Mouse (Mus musculus): ENCODE results near the gene Fkbpl.

Gene Fkbpl

GRCm38 (mm10) chr17:34644608-34645007 is at the start of gene Fkbpl:
Gene Fkbpl, plus strand, starts transcription at chr17:34644764.
- DNase-seq (ENCODE audit: low spot score in 2 of 2) = peak; percentile 97 to 98

GRCm38 (mm10) chr17:34596098-34596497 is 48.5 kb upstream of the Fkbpl start:
- DNase-seq (ENCODE audit: low spot score in 2 of 2) = no peak

- DNase-seq (ENCODE audit: low spot score in 2 of 2) = no peak
Observed at GRCm38 (mm10) chr17:34597566-34598095, 46.9 kb upstream of the Fkbpl start, which contains the start of gene Ager. Gene Ager, plus strand, starts transcription at chr17:34597862.

- DNase-seq (ENCODE audit: low spot score in 2 of 2) = no peak
Observed at GRCm38 (mm10) chr17:34599891-34600290, 44.7 kb upstream of the Fkbpl start.

- no peak for DNase-seq (ENCODE audit: low spot score in 2 of 2)
Observed at GRCm38 (mm10) chr17:34601796-34602195, 42.8 kb upstream of the Fkbpl start.

DNA sequence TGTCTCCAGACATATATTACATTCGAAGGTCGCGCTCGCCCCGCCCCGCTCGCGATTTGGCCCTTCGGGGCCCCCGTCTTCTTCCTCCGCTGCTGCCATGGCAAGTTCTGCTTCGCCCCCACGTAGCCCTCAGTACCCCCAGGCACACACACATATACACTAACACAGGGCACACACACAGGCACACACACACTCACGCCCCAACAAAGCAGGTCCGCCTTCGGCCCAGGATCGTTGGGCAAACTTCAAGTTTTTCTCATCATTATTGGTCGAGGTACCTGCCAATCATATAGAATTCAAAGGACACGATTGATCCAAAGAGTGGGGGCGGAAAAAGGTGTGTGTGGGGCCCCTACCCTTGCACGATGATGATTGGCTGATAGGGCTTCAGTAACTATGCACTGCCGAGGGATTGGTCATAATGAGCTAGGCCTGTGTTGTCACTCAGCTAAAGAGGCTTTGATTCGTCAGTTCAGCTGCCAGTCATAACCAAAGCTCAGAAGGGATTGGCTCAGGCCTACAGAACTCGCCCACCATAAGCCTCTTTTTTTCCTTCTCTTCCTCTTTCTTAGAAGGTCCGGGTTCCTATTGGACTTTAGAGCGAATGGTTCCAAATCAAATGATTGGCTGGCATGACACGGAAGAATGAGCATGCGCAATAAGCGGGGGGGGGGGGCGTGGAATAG is 41.0 kb upstream of the Fkbpl start, which contains the start of gene Rnf5:
Gene Rnf5 (minus strand): TSS at position 316 of the 686 bp plus-strand sequence.
- DNase-seq (ENCODE audit: low spot score in 2 of 2) = peak; percentile 99

DNA sequence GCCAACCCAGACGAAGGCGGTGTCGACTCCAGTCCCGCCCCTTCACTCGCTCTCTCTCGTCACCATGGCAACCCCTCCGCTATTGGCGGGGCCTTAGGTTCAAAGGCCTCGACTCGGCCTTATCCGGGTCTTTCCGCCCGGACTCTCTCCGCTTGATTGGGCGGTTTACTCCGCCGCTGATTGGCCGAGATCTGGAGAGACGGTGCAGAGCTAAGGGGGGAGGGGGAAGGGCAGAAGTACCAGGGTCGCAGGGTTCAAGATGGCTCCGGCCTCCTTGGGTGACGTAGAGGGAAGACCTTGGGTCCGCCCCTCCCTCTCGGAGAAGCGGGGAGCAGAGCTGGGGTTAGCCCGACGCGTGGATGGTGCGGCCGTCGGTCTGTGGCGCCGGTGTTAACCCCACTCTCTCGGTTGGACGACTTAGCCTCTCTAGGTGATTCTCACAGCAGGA is 40.5 kb upstream of the Fkbpl start, which contains the start of gene Agpat1:
Gene Agpat1 (plus strand): TSS at position 202 of the 448 bp plus-strand sequence.
- peak; percentile 98 for DNase-seq (ENCODE audit: low spot score in 2 of 2)

- no peak for DNase-seq (ENCODE audit: low spot score in 2 of 2)
Observed at GRCm38 (mm10) chr17:34604511-34605237, 39.9 kb upstream of the Fkbpl start.

- peak; percentile 88 to 91 for DNase-seq (ENCODE audit: low spot score in 2 of 2)
Observed at GRCm38 (mm10) chr17:34605609-34606008, 39.0 kb upstream of the Fkbpl start.

DNA sequence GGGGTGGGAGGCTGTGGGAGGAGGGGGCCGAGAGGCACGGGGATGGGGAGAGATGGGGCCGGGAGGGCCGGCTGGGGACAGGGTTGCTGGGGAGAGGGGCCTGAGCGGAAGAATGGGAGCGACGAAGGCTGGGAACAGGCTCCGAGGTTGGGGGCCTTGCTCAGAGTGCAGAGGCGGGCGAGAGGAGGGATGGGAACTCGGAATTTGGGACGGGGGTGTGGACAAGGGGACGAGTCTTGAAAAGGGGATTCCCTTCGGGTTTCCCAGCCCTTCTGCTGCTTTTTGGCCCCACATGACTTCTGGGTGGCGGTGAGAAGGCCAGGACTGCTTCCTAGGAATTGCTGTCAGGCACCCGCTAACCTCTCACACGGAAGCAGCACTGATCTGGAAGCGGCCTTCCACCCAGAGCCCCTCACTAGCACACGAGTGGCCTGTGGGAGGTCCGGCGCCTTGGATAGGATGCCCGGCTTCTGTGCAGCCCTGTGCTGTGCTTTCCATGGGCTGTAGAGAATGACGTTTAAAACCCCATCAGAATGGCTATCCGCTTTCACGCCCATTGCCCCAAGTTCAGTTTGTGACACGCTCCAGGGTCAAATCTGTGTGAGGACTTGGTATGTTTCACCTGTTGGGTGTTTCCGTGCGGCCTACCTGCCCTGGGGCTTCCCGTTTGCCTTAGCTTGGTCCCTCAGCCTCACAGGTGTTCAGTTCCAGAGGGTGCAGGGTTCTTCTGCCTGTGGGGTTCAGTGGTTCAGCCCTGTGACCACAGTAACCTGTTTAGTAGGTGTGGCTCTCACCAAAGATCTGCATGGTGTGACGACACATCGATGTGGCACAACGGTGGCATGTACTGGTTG is 38.2 kb upstream of the Fkbpl start:
- DNase-seq (ENCODE audit: low spot score in 2 of 2) = no peak

DNA sequence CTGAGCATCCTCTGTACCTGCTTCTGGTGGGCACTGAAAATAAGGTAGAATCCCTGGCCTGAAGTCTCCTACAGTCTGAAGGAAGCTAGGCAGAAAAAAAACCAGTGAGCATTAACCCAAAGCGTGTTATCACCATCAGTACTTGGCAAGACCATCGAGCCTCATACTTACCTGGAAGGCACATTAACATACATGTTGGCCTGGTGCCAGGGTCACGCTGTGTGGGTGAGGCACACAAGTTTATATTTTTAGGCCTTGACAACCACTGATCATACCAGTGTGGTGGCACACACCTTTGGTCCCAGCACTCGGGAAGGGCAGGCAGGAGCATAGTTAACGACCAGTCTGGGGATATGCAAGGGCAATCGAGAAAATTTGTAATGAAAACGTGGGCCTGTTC is 36.6 kb upstream of the Fkbpl start:
- DNase-seq (ENCODE audit: low spot score in 2 of 2) = no peak

DNA sequence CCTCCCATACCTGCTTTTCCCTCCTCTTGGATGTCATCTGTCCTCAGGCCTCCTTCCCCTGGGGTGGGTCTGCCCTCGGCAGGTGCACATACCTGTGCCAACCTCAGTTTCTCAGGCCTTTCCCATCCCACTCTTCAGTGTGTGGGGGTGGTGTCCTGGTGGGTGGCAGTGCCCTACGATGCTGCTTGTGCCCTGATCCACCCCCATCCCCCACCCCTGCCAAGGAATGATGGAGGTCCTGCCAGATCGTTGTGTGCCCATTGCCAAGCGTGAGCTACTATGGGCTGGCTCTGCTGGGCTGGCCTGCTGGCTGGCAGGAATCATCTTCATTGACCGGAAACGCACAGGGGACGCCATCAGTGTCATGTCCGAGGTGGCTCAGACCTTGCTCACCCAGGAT is 33.5 kb upstream of the Fkbpl start:
- DNase-seq (ENCODE audit: low spot score in 2 of 2) = no peak

DNA sequence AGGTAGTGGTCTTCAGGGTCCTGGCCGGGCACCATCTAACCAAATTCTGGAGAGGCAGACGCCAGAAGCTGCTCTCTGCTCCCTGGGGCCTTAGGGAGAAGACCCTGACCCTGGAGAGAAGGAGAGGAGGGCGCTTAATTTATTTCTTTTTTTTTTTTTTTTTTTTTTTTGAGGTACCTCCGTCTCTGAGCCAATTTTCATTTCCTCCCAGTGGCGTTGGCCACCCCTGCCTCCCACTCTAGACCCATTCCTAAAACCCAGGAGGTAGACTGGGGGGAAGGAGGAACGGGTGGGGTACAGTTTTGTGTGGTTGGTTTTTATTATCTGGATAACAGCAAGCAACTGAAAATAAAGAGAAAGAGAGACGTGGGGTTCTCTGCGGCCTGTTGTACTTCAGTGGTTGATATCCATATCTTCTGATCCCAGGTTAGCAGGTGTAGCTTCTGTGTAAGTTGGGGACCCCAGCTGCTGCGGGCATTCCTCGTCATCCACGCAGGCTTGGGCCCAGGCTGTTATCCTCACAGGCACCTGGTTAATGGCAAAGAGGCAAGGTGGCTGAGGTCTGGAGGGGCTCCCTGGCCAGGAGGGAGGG is 31.4 kb upstream of the Fkbpl start:
- DNase-seq (ENCODE audit: low spot score in 2 of 2) = no peak

DNA sequence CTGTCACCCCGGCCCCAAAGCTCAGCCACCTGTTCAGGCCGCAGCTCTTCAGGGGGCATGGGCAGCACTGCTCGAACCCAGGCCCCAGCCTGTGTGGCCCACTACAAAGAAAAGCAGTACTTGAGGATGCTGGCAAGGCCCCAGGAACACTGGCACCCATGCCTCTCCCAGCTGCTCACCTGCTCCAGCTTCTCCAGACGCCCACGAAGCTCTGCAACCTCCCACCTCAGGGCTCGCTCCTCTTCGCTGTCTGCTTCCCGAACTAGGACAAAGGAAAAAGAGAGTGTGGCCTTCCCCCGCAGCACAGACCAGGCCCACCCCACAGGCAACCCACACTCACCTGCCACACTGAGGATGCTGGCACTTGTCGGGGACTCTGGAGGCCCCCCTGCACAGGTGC is 30.7 kb upstream of the Fkbpl start:
- no peak for DNase-seq (ENCODE audit: low spot score in 2 of 2)

- no peak for DNase-seq (ENCODE audit: low spot score in 2 of 2)
Observed at GRCm38 (mm10) chr17:34615871-34616270, 28.7 kb upstream of the Fkbpl start, which contains the start of gene Egfl8. Gene Egfl8, minus strand, starts transcription at chr17:34615971.

DNA sequence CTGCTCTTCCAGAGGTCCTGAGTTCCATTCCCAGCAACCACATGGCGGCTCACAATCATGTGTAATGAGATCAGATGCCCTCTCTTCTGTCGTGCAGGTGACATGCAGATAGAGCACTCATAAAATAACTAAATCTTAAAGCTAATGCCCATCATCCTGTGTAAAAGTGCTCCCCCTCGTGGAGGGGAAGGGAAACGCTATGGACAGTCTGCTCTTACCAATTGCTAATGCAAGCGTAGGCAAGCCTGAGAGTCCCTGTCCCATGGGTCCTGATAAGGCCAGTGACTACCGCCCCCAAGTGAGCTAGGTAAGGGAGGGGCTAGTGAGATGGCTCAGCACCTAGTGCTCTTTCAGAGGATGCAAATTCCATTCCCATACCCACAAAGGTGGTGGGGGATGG is 25.6 kb upstream of the Fkbpl start:
- peak; percentile 74 to 81 for DNase-seq (ENCODE audit: low spot score in 2 of 2)

- DNase-seq (ENCODE audit: low spot score in 2 of 2) = no peak
Observed at GRCm38 (mm10) chr17:34621006-34621405, 23.6 kb upstream of the Fkbpl start.

DNA sequence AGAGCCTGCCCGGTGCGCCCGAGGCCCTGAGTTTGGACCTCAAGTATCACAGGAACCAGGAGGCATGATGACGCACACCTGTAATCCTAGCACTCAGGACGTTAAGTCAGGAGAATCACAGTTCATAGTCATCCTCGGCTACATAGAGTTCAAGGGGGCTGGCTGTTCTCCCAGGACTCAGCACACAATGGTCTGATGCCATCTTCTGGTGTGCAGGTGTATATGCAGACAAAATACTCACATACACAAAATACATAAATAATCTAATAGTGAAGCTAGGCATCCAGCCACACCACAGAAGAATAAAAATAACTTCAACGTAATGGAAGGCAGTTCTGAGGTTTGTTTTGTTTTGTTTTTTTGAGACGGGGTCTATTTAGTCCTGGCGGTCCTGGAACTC is 21.4 kb upstream of the Fkbpl start:
- DNase-seq (ENCODE audit: low spot score in 2 of 2) = no peak

DNA sequence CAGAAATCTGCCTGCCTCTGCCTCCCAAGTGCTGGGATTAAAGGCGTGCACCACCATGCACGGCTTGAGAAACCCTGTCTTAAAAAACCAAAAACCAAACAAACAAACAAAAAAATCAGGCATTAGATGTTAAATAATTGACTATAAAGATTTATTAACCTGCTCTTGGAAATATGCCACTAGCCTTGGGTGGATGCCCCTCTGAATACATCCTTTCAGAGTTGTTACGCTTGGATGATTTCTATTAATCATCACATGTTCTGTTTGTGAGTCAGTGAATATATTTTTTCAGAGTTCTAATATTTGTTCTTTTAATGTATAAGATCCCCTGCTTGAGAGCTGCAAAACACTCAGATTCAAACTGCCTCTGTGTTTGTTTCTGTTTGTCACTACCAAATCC is 19.6 kb upstream of the Fkbpl start:
- DNase-seq (ENCODE audit: low spot score in 2 of 2) = no peak

DNA sequence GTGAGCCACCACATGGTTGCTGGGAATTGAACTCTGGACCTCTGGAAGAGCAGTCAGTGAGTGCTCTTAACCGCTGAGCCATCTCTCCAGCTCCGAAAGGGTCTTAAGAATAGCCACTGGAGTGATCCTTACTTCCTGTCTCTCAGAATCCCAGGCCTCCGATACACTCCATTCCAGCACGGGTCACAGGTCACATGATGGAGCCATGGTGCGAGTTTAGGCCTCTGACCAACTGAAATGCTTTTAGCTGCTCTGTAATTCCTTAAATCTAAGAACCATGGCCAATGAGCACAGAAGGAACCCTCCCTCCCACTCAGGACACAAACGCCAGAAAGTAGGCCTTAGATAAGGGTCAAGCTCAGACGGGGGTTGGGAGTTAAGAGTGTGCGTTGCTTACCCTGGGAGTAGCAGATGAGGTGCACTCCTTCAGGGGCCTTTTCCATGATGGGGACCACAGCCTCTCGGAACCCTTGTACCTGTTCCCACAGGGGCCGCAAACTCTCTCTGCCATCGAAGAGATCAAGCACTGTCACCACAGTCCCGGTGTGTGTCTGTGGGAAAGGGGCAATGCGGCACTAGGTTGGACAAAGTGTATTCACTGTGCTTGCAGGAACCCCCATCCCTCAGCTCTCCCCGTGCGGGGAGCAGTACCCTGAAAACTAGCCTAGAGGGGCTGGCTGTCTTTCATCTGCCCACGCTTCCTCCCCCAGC is 18.3 kb upstream of the Fkbpl start:
- DNase-seq (ENCODE audit: low spot score in 2 of 2) = no peak

GRCm38 (mm10) chr17:34626773-34627092 is 17.8 kb upstream of the Fkbpl start:
- DNase-seq (ENCODE audit: low spot score in 2 of 2) = peak in 1 of 2 experiments; percentile 35

Data from natural killer cell, adult 2 months (primary cell).